Mouse (Mus musculus): ENCODE data around the gene Fignl1. TPM values are rescaled to one million over a fixed set of nuclear protein-coding genes. Genes with fewer than 3 reads are reported as not detected.

Fignl1 gene
- polyA plus RNA-seq, 1 experiment = 3.8 TPM

DNA sequence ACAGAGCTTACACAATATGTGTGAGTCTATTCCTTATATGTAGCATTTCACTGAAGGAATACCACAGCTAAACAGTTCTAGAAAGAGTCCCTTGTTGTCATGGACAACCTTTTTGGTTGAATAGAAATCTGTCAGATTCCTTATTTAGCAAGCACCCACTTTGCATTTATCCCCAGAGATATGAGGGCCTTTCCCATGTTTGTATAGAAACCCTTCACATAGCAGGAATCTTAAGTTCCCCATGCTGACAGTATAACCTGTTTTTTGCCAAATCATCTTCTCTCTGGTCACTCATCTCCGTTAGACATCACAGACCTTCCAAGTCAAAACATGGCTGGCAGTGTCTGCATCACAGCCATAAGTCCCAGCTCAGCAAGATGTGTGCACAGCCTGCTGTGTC lies 64.5 kb downstream of the Fignl1 start:
- Histone ChIP-seq H3K4me3 (no peak overlapping the region), H3K4me2 (ENCODE audit: low read depth) (no peak overlapping the region), H3K36me3 (ENCODE audit: control insufficient read depth, insufficient read depth) (no peaks in the 10 kb centered on the region), H3ac (ENCODE audit: control insufficient read depth, insufficient read length) (no peak overlapping the region), H3K79me2 (ENCODE audit: control insufficient read depth, insufficient read depth) (no peaks in the 10 kb centered on the region), H3K27me3 (ENCODE audit: control insufficient read depth, insufficient read depth, insufficient read length) (peaks cover 14% of the 10 kb centered on the region)
- TF ChIP-seq E2F4 (IDR thresholded peaks at IDR 0.05; ENCODE audit: insufficient read depth) = no peak
- no peak for TF ChIP-seq CEBPB (IDR thresholded peaks at IDR 0.05; ENCODE audit: insufficient read depth, poor library complexity, severe bottlenecking)
- TF ChIP-seq TCF3 (IDR thresholded peaks at IDR 0.05; ENCODE audit: insufficient read length, low read depth) = no peak
- TF ChIP-seq SRF (IDR thresholded peaks at IDR 0.05; ENCODE audit: control insufficient read depth, insufficient read length, low read depth) = no peak
- no peak for TF ChIP-seq USF1 (IDR thresholded peaks at IDR 0.05; ENCODE audit: low read depth)
- no peak for TF ChIP-seq POLR2A (IDR thresholded peaks at IDR 0.05; ENCODE audit: insufficient read length, low read depth)
- no peak for TF ChIP-seq TCF12 (IDR thresholded peaks at IDR 0.05; ENCODE audit: insufficient read depth, poor library complexity, severe bottlenecking)
- TF ChIP-seq MYOD1 (IDR thresholded peaks at IDR 0.05; ENCODE audit: control insufficient read depth in 1 of 3, insufficient read length in 2 of 3, low read depth in 2 of 3) = no peak
- TF ChIP-seq MAX (IDR thresholded peaks at IDR 0.05; ENCODE audit: low read depth) = no peak
- TF ChIP-seq REST (IDR thresholded peaks at IDR 0.05; ENCODE audit: insufficient read depth, insufficient read length) = no peak
- no peak for TF ChIP-seq MYOG (IDR thresholded peaks at IDR 0.05; ENCODE audit: control insufficient read depth in 1 of 3, insufficient read depth in 1 of 3, insufficient read length in 2 of 3, low read depth in 2 of 3)

DNA sequence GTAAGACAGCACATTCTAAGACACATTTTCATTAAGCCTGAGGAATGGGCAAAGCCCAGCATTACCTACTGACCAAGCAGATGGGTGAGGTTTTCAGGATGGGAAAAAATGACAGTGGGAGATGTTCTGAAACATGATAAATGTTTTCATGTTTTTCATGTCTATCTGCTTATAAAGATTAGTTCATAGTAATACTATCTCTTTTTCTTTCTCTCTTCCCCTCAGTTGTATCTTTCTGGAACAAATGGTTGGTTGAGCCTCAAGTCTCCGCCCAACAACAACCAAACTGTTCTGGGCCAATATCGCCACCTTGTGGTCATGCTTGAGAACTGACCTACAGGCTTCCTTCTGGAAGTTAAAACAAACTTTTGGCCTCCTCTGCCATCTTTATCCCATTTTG lies 66.1 kb downstream of the Fignl1 start:
- Histone ChIP-seq H3K27me3 (ENCODE audit: control insufficient read depth, insufficient read depth, insufficient read length) (peaks cover 5% of the 10 kb centered on the region), H3K4me3 (no peak overlapping the region), H3ac (ENCODE audit: control insufficient read depth, insufficient read length) (no peak overlapping the region), H3K79me2 (ENCODE audit: control insufficient read depth, insufficient read depth) (no peaks in the 10 kb centered on the region), H3K4me2 (ENCODE audit: low read depth) (no peak overlapping the region), H3K36me3 (ENCODE audit: control insufficient read depth, insufficient read depth) (no peaks in the 10 kb centered on the region)
- TF ChIP-seq SRF (IDR thresholded peaks at IDR 0.05; ENCODE audit: control insufficient read depth, insufficient read length, low read depth) (no peak), POLR2A (IDR thresholded peaks at IDR 0.05; ENCODE audit: insufficient read length, low read depth) (no peak), REST (IDR thresholded peaks at IDR 0.05; ENCODE audit: insufficient read depth, insufficient read length) (no peak), MAX (IDR thresholded peaks at IDR 0.05; ENCODE audit: low read depth) (no peak)

DNA sequence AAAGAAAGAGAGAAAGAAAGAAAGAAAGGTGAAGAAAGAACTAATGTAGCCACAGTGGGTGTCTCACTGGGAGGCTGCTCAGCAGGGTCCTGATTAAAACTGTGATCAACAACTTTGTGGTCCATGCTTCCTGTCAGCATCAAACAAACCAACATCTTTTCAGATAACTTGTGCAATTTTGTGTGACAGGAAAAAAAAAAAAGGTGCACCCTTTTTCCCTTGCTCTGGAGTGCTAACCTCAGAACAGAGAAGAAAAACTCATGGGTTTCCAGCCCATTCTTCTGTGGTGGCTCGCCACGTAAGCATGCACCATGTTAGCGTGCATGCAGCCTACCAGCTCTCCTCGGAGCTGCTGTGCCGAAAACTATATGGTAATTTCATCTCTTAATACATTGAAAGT lies 67.2 kb downstream of the Fignl1 start:
- no peaks in the 10 kb centered on the region for H3K79me2 ChIP-seq (ENCODE audit: control insufficient read depth, insufficient read depth)
- peaks cover under 1% of the 10 kb centered on the region for H3K27me3 ChIP-seq (ENCODE audit: control insufficient read depth, insufficient read depth, insufficient read length)
- no peak overlapping the region for H3ac ChIP-seq (ENCODE audit: control insufficient read depth, insufficient read length)
- no peak overlapping the region for H3K4me2 ChIP-seq (ENCODE audit: low read depth)
- no peaks in the 10 kb centered on the region for H3K36me3 ChIP-seq (ENCODE audit: control insufficient read depth, insufficient read depth)
- TF ChIP-seq TCF3 (IDR thresholded peaks at IDR 0.05; ENCODE audit: insufficient read length, low read depth) (no peak), USF1 (IDR thresholded peaks at IDR 0.05; ENCODE audit: low read depth) (no peak), TCF12 (IDR thresholded peaks at IDR 0.05; ENCODE audit: insufficient read depth, poor library complexity, severe bottlenecking) (no peak), REST (IDR thresholded peaks at IDR 0.05; ENCODE audit: insufficient read depth, insufficient read length) (no peak), CEBPB (IDR thresholded peaks at IDR 0.05; ENCODE audit: insufficient read depth, poor library complexity, severe bottlenecking) (no peak), POLR2AphosphoS2 (IDR thresholded peaks at IDR 0.05; ENCODE audit: insufficient read length, low read depth) (no peak), POLR2A (IDR thresholded peaks at IDR 0.05; ENCODE audit: insufficient read length, low read depth) (no peak), SRF (IDR thresholded peaks at IDR 0.05; ENCODE audit: control insufficient read depth, insufficient read length, low read depth) (no peak), E2F4 (IDR thresholded peaks at IDR 0.05; ENCODE audit: insufficient read depth) (no peak), MAX (IDR thresholded peaks at IDR 0.05; ENCODE audit: low read depth) (no peak)
- no peak overlapping the region for H3K4me3 ChIP-seq

DNA sequence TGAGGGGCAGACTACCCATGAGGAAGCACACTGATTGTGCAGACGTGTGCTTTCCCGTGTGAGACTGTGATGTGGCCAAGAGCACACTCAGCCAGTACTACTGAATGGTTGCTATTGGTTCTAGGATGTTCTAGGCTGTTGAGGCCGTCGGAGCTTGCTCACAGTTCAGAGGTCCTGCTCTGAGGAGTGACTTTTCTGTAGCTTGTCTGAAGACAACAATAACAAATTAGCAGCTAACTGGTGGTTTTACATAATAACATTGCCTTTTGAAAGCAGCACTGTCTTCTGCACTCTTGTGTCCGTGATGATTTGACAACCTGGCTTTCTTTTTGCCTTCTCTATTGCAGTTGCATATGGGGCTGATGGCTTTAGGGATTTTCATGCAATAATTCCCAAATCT lies 68.2 kb downstream of the Fignl1 start:
- Histone ChIP-seq H3K79me2 (ENCODE audit: control insufficient read depth, insufficient read depth) (no peaks in the 10 kb centered on the region), H3K36me3 (ENCODE audit: control insufficient read depth, insufficient read depth) (no peaks in the 10 kb centered on the region), H3K4me2 (ENCODE audit: low read depth) (no peak overlapping the region), H3K27me3 (ENCODE audit: control insufficient read depth, insufficient read depth, insufficient read length) (no peaks in the 10 kb centered on the region), H3ac (ENCODE audit: control insufficient read depth, insufficient read length) (no peak overlapping the region), H3K4me3 (no peak overlapping the region)
- TF ChIP-seq POLR2A (IDR thresholded peaks at IDR 0.05; ENCODE audit: insufficient read length, low read depth) (no peak), MYOD1 (IDR thresholded peaks at IDR 0.05; ENCODE audit: control insufficient read depth in 1 of 3, insufficient read length in 2 of 3, low read depth in 2 of 3) (no peak), TCF3 (IDR thresholded peaks at IDR 0.05; ENCODE audit: insufficient read length, low read depth) (no peak)

DNA sequence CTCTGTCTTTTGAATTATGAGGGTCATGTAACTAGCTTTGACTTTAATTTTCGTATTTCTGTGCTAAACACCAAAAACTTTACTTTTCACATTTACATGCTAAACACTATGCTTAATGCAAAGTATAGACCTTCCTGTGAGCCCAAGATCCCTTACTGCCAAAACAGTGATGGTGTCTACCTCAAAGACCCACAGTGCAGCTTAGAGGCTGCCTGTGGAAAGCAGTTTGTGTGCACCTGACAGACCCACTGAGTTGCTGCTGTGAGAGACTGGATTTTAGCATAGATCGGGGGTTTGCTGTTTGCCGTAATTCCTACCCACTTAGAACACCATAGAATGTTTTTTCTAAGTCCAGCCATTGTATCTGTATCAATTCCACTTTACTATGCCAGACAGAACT lies 69.7 kb downstream of the Fignl1 start:
- TF ChIP-seq CEBPB (IDR thresholded peaks at IDR 0.05; ENCODE audit: insufficient read depth, poor library complexity, severe bottlenecking) = no peak
- H3ac ChIP-seq (ENCODE audit: control insufficient read depth, insufficient read length) = no peak overlapping the region
- H3K4me3 ChIP-seq = no peak overlapping the region
- no peak overlapping the region for H3K4me2 ChIP-seq (ENCODE audit: low read depth)
- H3K36me3 ChIP-seq (ENCODE audit: control insufficient read depth, insufficient read depth) = no peaks in the 10 kb centered on the region
- H3K27me3 ChIP-seq (ENCODE audit: control insufficient read depth, insufficient read depth, insufficient read length) = no peaks in the 10 kb centered on the region
- no peaks in the 10 kb centered on the region for H3K79me2 ChIP-seq (ENCODE audit: control insufficient read depth, insufficient read depth)

DNA sequence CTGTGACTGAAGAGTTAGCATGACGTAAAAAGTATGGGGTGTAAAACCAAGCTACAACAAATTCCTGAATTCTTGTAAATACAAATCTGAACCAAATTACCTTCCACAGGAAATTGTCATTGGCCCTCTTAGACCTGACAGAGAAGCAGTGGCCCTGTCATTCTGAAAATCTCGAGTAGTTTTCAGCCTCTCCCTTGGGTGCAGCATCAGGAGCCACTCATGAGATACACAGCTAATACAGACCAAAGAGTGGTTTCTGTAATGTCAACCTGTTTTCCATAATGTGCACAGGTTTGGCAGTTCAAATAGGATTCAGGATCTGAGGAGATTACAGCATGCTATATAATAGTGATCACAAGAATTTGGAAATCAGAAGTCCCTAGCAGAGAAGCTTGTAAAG lies 71.2 kb downstream of the Fignl1 start:
- no peaks in the 10 kb centered on the region for H3K27me3 ChIP-seq (ENCODE audit: control insufficient read depth, insufficient read depth, insufficient read length)
- no peak overlapping the region for H3ac ChIP-seq (ENCODE audit: control insufficient read depth, insufficient read length)
- no peaks in the 10 kb centered on the region for H3K79me2 ChIP-seq (ENCODE audit: control insufficient read depth, insufficient read depth)
- TF ChIP-seq SRF (IDR thresholded peaks at IDR 0.05; ENCODE audit: control insufficient read depth, insufficient read length, low read depth) = no peak
- no peak for TF ChIP-seq MAX (IDR thresholded peaks at IDR 0.05; ENCODE audit: low read depth)
- TF ChIP-seq MYOD1 (IDR thresholded peaks at IDR 0.05; ENCODE audit: control insufficient read depth in 1 of 3, insufficient read length in 2 of 3, low read depth in 2 of 3) = no peak
- no peak for TF ChIP-seq MYOG (IDR thresholded peaks at IDR 0.05; ENCODE audit: control insufficient read depth in 1 of 3, insufficient read depth in 1 of 3, insufficient read length in 2 of 3, low read depth in 2 of 3)
- no peak for TF ChIP-seq USF1 (IDR thresholded peaks at IDR 0.05; ENCODE audit: low read depth)
- TF ChIP-seq TCF3 (IDR thresholded peaks at IDR 0.05; ENCODE audit: insufficient read length, low read depth) = no peak
- TF ChIP-seq POLR2AphosphoS2 (IDR thresholded peaks at IDR 0.05; ENCODE audit: insufficient read length, low read depth) = no peak
- TF ChIP-seq POLR2A (IDR thresholded peaks at IDR 0.05; ENCODE audit: insufficient read length, low read depth) = no peak
- TF ChIP-seq CEBPB (IDR thresholded peaks at IDR 0.05; ENCODE audit: insufficient read depth, poor library complexity, severe bottlenecking) = no peak
- TF ChIP-seq E2F4 (IDR thresholded peaks at IDR 0.05; ENCODE audit: insufficient read depth) = no peak
- no peak for TF ChIP-seq REST (IDR thresholded peaks at IDR 0.05; ENCODE audit: insufficient read depth, insufficient read length)
- TF ChIP-seq TCF12 (IDR thresholded peaks at IDR 0.05; ENCODE audit: insufficient read depth, poor library complexity, severe bottlenecking) = no peak
- no peaks in the 10 kb centered on the region for H3K36me3 ChIP-seq (ENCODE audit: control insufficient read depth, insufficient read depth)
- H3K4me3 ChIP-seq = no peak overlapping the region
- no peak overlapping the region for H3K4me2 ChIP-seq (ENCODE audit: low read depth)

Measured in myocyte (in vitro differentiated cells).